Mouse (Mus musculus) kidney, adult 18-20 months (tissue): ENCODE measurements at regions not wholly inside any gene's neighbourhood (a gene's known extent, or its start where the extent isn't known, plus 50 kb on each side); places are given as distances from the start of the nearest gene placed in this dataset.

Source experiments
- DNase-seq: peaks from one replicate; pipeline ENCODE4 v3.0.0; 2021

DNA sequence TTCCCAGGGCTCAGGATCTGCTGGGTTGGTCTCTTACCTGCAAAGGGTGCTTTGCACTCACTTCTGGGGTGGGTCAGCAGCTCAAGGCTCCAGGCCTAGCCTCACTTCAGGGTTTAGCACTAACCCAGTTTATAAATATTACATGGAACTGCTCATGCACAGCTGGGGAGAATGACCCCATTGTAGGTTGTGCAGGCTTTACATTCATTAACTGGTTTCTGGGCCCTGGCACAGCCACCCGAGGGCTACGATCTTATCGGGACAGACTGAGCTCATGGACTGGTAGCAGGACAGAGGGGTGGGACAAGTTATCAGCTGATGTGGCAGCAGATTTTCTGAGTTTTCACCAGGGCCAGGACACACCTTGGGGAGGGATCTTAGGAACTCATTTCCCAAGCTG is 59.4 kb upstream of the Shh start:
- DNase-seq = peak; percentile 24

DNA sequence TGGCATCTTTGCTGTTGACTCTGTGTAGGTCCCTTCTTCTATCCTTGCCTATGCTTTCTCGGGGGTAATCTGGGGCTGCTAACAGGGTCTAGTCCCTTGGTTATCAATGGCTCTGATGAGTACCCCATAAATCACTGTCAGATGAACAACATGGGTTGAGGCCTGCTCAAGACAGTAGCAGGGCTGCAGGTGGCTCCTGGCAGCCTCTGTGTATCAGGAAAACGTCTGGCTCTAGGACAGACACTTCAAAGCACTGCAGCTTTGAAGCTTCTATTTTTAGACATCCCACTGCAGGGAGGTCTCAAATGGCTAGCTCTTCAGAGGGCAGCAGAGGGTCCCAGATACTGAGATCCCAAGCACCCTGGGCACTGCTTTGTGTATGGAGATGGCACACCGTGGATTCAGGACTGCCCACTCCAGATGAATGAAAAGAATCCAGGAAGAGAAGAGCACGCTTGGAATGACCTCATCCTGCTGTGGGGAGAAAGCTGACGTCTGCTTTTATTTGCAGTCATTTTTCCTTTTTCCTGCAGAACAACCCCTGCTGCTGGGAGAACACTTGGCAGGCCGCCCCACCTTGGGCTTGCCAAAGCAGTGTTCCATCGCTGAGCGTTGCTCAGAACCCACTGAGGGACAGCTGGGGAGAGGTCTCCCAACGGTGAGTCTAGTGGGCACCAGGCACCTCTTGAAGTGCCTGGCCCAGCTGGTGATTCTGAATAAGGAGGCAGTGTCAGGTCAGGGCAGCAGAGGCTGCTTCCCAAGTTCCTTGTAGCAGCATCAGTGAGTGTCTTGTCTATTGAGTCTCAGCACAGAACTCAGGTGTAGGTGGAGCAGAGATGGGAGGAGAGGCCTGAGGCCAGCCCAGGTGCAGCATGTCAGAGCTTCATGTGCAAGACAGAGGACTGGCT is 54.0 kb upstream of the Shh start:
- DNase-seq = peak; percentile 33

DNA sequence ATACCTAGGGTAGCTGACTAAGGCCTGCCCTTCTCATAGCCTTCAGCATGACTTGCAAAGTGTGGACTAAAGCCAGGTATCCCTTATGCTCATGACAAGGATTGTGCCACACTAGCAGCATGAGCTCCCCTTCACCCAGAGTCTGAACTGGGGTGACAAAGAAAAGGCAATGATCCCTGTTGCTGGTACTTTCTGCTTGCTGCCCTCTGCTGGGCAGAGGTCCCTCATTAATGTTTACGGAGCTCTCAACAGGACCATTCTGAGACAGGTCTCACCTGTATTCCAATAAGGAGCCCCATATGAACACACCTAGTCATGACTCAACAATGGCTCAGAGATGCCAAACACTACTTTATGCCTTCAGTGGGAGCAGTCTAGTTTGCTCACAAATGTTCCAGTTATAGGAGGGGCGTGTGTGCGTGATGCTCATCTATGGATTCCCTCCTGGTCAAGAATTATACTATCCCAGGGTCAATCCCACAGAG is 52.0 kb upstream of the Shh start:
- peak; percentile 34 for DNase-seq
